Mouse (Mus musculus): ENCODE results near the gene Cfap45. TPM values are rescaled to one million over a fixed set of nuclear protein-coding genes. Genes with fewer than 3 reads are reported as not detected.

The Cfap45 gene
- polyA plus RNA-seq, 1 experiment: 0.93 TPM

DNA sequence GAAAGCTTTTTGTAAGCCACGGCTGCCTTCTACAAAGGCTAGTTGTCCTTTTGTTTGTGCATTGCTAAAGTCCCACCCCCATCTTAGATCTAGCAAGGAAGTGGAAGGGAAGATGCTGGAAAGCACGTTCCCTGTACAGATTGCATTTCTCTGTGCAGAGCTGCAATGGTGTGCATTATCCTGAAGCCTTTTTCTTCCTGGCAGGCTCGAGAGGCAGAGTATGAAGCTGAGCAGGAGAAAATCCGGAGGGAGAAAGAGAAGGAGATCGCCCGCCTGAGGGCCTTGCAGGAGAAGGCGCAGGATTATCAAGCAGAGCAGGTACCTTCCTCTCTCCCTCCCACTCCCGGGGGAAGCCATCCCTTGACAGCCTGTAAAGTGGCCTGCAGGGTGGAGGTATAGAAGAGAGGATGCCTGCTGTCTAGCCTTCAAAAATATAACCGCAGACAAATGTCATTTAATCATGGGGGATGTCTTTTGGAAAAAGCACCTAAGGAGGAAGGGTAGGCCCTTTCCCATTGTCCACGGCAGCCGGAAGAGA, 19.8 kb downstream of the Cfap45 start:
- no peak for TF ChIP-seq GATA1 (IDR thresholded peaks at IDR 0.05; ENCODE audit: borderline replicate concordance, low read length)
- no peak for TF ChIP-seq FLI1 (IDR thresholded peaks at IDR 0.05; ENCODE audit: low read length)
- peaks cover 5% of the 10 kb centered on the region for H3K9me3 ChIP-seq
- H3K4me1 ChIP-seq: no peaks in the 10 kb centered on the region
- H3K4me3 ChIP-seq (replicated peaks): no peak overlapping the region
- H3K36me3 ChIP-seq (replicated peaks; ENCODE audit: low read length): no peaks in the 10 kb centered on the region
- H3K27me3 ChIP-seq (replicated peaks): peaks cover 69% of the 10 kb centered on the region

DNA sequence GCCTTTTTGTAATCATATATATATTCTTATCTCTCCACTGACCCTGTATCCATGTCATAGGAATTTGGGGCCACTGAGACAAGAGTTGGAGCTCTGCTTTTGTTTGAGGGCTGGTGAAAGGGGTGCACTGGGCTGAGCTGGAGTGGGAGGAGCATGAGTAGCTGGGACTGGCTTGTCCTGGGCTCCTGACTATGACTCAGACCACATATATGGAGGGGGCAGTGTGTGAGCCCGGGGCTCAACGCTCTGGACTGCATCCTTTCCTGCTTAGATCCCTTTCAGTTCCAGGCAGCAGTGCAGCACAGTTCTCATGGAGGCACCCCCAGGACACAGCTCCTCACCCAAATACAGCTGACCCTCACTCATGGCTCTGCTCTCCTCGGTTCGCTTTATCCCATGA, 25.5 kb downstream of the Cfap45 start:
- Histone ChIP-seq H3K36me3 (replicated peaks; ENCODE audit: low read length) (no peaks in the 10 kb centered on the region), H3K4me3 (replicated peaks) (no peak overlapping the region), H3K27me3 (replicated peaks) (peaks cover 80% of the 10 kb centered on the region), H3K9me3 (no peaks in the 10 kb centered on the region), H3K4me1 (peaks cover 30% of the 10 kb centered on the region)
- TF ChIP-seq FLI1 (IDR thresholded peaks at IDR 0.05; ENCODE audit: low read length) (no peak), GATA1 (IDR thresholded peaks at IDR 0.05; ENCODE audit: borderline replicate concordance, low read length) (no peak)

DNA sequence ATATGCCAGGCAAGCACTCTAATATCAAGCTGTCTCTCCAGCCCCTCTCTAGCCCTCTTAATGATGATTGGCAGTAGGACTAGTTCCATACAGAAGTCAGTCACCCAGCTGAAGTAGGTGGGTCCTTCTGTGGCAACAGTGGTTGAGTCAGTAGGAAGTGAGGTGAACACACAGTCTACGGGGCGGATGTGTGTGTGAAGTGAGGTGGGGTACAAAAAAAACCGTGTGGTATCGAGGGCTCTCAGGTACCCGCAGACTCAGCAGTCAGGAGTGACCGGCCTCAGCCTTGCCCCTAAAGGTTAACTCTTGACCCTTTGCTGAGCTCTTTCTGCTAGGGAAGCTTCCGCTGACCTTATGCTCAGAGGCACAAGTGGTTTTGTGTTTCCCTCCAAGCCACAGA, 27.9 kb downstream of the Cfap45 start:
- H3K36me3 ChIP-seq (replicated peaks; ENCODE audit: low read length): no peaks in the 10 kb centered on the region
- peak overlapping the region; percentile 59 for H3K4me3 ChIP-seq (replicated peaks)
- H3K27me3 ChIP-seq (replicated peaks): peaks cover 85% of the 10 kb centered on the region
- no peaks in the 10 kb centered on the region for H3K9me3 ChIP-seq
- TF ChIP-seq FLI1 (IDR thresholded peaks at IDR 0.05; ENCODE audit: low read length) (no peak), GATA1 (IDR thresholded peaks at IDR 0.05; ENCODE audit: borderline replicate concordance, low read length) (no peak)
- H3K4me1 ChIP-seq: peaks cover 30% of the 10 kb centered on the region

DNA sequence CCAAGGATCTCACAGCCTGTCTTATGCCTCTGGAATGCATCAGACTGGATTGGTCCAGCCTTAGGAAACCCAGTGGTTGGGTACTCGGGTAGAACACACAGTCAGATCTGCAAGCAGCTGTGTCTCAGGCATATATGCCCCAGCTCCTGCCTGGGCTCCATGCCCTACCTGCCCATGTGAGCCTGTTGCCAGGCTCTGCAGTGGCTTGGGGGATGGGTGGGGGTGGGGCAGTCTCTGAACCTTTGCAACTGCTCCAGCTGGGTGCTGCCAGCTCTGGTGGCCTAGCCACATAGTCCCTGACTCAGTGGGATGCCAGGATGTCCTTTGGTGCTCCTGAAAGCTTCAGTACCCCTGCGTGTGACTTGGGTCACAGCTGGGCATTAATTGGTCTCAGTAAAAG, 28.7 kb downstream of the Cfap45 start:
- peaks cover 85% of the 10 kb centered on the region for H3K27me3 ChIP-seq (replicated peaks)
- no peaks in the 10 kb centered on the region for H3K36me3 ChIP-seq (replicated peaks; ENCODE audit: low read length)
- peaks cover 30% of the 10 kb centered on the region for H3K4me1 ChIP-seq
- no peak for TF ChIP-seq GATA1 (IDR thresholded peaks at IDR 0.05; ENCODE audit: borderline replicate concordance, low read length)
- no peaks in the 10 kb centered on the region for H3K9me3 ChIP-seq
- H3K4me3 ChIP-seq (replicated peaks): no peak overlapping the region

DNA sequence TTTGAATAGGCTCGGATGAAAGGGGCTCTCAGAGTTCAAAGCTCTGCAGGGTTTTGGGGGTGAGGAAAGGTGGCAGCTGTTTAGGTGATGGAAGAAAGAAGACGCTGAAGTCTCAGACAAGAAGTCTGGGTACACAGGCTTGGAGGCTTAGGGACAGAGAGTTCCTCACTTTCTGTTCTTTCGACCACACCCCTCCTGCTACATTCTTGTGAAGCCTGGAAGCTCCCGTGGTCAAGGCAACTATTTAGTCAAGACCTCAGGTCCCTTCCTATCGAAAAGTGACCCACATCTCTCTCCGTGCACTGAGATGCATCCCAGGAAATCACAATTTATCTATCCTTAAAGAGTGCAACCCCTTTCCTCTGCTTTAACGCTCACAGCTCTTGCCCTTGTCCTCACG, 29.1 kb downstream of the Cfap45 start:
- TF ChIP-seq GATA1 (IDR thresholded peaks at IDR 0.05; ENCODE audit: borderline replicate concordance, low read length): no peak
- TF ChIP-seq FLI1 (IDR thresholded peaks at IDR 0.05; ENCODE audit: low read length): no peak
- Histone ChIP-seq H3K36me3 (replicated peaks; ENCODE audit: low read length) (no peaks in the 10 kb centered on the region), H3K27me3 (replicated peaks) (peaks cover 87% of the 10 kb centered on the region), H3K4me3 (replicated peaks) (peak overlapping the region; percentile 89), H3K9me3 (no peaks in the 10 kb centered on the region), H3K4me1 (peaks cover 30% of the 10 kb centered on the region)

DNA sequence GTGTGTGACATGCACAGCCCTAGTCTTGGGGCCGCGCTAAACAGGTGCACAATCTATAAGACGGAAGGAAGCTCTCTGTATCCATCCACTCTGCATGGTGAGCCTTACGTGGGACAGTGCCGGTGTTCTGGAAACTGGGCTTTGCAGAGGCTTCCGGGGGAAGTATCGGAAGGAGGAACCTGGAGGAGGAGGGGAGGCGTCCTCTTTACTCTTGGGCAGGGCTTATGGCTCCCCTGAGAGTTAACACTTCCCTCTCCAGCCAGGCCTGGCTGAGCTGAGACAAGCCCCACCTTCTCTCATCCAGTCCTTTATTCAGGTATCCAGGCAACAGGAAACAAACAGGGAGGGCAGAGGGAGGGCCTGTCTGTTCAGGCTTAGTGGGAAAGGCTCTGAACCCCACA, 29.9 kb downstream of the Cfap45 start:
- H3K9me3 ChIP-seq: no peaks in the 10 kb centered on the region
- TF ChIP-seq FLI1 (IDR thresholded peaks at IDR 0.05; ENCODE audit: low read length) (no peak), GATA1 (IDR thresholded peaks at IDR 0.05; ENCODE audit: borderline replicate concordance, low read length) (no peak)
- H3K36me3 ChIP-seq (replicated peaks; ENCODE audit: low read length): no peaks in the 10 kb centered on the region
- H3K4me3 ChIP-seq (replicated peaks): peak overlapping the region; percentile 89
- peaks cover 87% of the 10 kb centered on the region for H3K27me3 ChIP-seq (replicated peaks)
- H3K4me1 ChIP-seq: peaks cover 30% of the 10 kb centered on the region

DNA sequence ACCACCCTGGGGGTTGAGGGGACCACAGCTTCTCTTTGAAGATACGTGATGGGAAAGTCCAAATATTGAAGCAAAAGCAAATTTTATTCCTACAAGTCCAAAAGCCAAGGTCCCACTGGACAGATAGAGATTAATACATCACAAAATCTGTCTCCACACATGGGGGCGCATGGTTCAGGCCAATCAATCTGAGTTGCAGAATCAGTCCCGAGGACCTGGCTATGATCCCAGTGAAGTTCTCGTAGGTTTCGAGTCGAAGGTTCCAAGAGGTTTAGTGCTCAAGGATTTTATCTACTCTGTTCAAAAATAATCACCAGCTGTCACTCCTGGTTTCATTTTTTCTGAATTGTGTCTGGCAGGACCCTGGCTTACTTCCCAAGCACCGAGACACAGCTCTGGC, 30.4 kb downstream of the Cfap45 start:
- H3K27me3 ChIP-seq (replicated peaks): peaks cover 88% of the 10 kb centered on the region
- TF ChIP-seq FLI1 (IDR thresholded peaks at IDR 0.05; ENCODE audit: low read length) (no peak), GATA1 (IDR thresholded peaks at IDR 0.05; ENCODE audit: borderline replicate concordance, low read length) (no peak)
- H3K4me3 ChIP-seq (replicated peaks): no peak overlapping the region
- no peaks in the 10 kb centered on the region for H3K36me3 ChIP-seq (replicated peaks; ENCODE audit: low read length)
- peaks cover 29% of the 10 kb centered on the region for H3K4me1 ChIP-seq
- no peaks in the 10 kb centered on the region for H3K9me3 ChIP-seq

DNA sequence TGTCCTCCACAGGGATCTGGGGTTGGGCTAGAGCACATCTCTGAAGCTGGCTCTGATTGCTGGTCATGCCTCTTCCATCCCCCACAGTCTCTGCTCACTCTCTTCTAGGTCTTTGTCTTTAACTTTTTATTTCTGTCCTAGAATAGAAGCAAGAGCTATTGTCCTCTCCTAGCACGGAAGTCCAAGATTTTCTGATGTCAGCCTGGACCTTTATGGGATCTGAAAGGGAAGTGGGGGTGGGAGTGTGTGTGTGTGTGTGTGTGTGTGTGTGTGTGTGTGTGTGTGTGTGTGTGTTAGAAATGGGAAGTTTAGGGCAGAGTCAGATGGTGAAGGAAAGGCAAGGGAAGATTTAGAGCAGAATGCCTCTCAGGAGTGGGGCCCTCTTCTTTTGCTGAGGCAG, 32.0 kb downstream of the Cfap45 start:
- Histone ChIP-seq H3K36me3 (replicated peaks; ENCODE audit: low read length) (no peaks in the 10 kb centered on the region), H3K9me3 (no peaks in the 10 kb centered on the region), H3K27me3 (replicated peaks) (peaks cover 93% of the 10 kb centered on the region), H3K4me3 (replicated peaks) (no peak overlapping the region), H3K4me1 (peaks cover 26% of the 10 kb centered on the region)
- TF ChIP-seq FLI1 (IDR thresholded peaks at IDR 0.05; ENCODE audit: low read length) (no peak), GATA1 (IDR thresholded peaks at IDR 0.05; ENCODE audit: borderline replicate concordance, low read length) (no peak)

DNA sequence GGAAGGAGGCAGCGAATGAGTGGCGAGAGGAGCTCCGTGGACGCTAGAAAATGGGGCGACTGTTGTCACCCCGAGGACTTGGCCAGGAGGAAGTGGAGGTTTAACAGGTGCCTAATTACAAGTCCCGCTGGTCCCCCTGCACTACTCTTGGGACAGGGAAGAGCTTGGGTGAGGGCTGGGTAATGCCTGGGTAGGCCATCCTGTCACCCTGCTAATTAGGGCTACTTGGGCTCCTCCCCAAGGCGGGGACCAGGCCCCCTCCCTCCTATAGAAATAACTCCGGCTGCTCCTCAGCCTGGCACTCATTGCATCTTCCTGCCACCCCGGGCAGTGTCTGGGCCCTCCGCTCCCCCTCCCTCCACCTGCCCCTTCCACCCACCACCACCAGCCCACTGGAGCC, 35.0 kb downstream of the Cfap45 start, which contains the start of gene Vsig8:
Gene Vsig8 (plus strand): TSS at position 301 of the 400 bp plus-strand sequence.
- H3K9me3 ChIP-seq: no peaks in the 10 kb centered on the region
- no peak for TF ChIP-seq GATA1 (IDR thresholded peaks at IDR 0.05; ENCODE audit: borderline replicate concordance, low read length)
- no peak within 1 kb of the TSS for H3K4me3 ChIP-seq (replicated peaks)
- H3K36me3 ChIP-seq (replicated peaks; ENCODE audit: low read length): no peaks in the 10 kb centered on the region
- H3K27me3 ChIP-seq (replicated peaks): peaks cover 92% of the 10 kb centered on the region
- H3K4me1 ChIP-seq: peaks cover 3% of the 10 kb centered on the region

DNA sequence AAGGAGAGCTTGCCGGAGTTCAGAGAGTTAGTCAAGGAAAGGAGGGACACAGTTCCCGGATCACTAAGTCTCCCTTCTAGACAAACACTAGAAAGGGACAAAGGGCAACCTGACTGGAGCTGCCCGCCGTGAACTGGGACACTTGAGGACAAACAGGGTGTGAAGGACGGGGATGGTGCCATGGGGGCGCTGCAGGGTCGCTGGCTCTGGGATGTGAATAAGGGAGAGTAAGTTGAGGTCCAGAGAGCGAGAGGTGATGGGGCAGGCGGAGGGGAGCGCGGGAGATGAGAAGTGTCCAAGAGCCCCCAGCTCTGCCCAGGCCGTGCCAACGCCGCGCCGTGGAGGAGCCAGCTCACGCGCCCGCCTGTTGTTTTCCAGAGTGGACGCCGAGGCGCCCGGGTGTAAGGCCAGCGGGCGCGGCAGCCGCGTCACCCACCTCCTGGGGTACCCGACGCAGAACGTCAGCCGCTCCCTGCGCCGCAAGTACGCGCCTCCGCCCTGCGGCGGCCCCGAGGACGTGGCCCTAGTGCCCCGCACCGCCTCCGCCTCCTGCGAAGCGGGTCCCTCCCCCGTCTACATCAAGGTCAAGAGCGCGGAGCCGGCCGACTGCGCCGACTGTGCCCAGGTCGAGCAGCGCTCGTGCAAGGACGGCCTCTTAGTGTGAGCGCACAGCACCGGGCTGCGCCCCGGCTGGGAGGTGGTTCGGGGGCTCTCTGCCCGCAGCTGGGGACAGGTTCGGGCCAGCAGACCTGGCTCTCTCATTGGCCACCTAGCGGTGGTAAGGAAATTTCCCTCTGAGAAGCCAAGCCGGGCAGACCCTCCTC, 42.3 kb downstream of the Cfap45 start:
- Histone ChIP-seq H3K9me3 (no peaks in the 10 kb centered on the region), H3K36me3 (replicated peaks; ENCODE audit: low read length) (no peaks in the 10 kb centered on the region), H3K27me3 (replicated peaks) (peaks cover 88% of the 10 kb centered on the region), H3K4me3 (replicated peaks) (peak overlapping the region; percentile 91), H3K4me1 (peaks cover 19% of the 10 kb centered on the region)
- TF ChIP-seq GATA1 (IDR thresholded peaks at IDR 0.05; ENCODE audit: borderline replicate concordance, low read length) (no peak), FLI1 (IDR thresholded peaks at IDR 0.05; ENCODE audit: low read length) (no peak)
